Mouse (Mus musculus): ENCODE data around the gene Fam207a. TPM values are rescaled to one million over a fixed set of nuclear protein-coding genes. Genes with fewer than 3 reads are reported as not detected.
A peak's percentile ranks its signal among the peaks of the same experiment; 100 is the strongest.

Fam207a gene
- polyA plus RNA-seq, 1 experiment from 2014 or later, result 26.2 TPM

DNA sequence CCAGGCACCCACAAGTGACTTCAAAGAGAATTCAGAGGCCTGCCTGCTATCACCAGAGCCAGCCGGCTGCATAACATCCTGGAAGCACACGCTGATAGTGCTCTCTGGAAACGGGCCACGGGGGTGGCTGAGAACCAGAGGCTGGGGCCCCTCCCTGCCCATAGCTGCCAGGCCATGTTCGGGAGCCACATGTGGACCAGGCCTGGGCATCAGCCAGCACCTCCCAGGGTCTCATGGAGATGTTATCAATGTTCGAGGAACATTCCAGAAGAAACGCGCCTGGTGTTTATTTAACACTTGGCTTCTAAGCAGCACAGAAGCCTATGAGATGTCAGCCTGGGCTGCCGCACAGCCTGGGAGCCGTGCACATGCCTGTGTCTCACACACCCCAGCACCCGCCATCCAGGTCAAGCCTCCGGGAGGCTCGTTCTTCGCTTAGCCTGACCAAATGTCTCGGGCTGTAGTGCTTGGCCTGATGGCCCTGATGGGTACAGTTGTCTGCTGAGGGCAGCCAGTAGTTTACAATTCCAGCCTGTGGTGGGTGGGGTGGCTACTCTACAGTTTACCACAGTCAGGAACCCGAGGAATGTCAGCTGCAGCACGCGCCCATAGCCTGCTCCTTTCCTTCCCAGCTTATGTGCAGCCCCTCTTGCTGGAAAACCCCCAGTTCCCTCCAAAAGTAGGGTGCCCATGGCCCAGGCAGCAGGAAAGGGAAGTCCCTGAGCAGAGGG is 31.2 kb downstream of the Fam207a start:
- Histone ChIP-seq H3K4me2 (peak overlapping the region; percentile 41), H3K27me3 (ENCODE audit: control insufficient read depth, insufficient read depth, low read length) (no peaks in the 10 kb centered on the region), H3K36me3 (ENCODE audit: control insufficient read depth, insufficient read depth, low read length) (peaks cover 12% of the 10 kb centered on the region), H3K4me1 (ENCODE audit: control insufficient read depth, insufficient read depth, low read length) (peaks cover 32% of the 10 kb centered on the region), H3K9me3 (replicated peaks; ENCODE audit: control insufficient read depth, low read length) (no peaks in the 10 kb centered on the region), H3K4me3 (ENCODE audit: low read depth, low read length) (no peak overlapping the region), H3K9ac (ENCODE audit: low read depth, low read length) (peak overlapping the region; percentile 23; the same call in 1 of the 2 replicates), H3K27ac (ENCODE audit: low read depth, low read length) (peak overlapping the region; percentile 82)
- ATAC-seq (replicated peaks; ENCODE audit: insufficient number of reproducible peaks, low FRiP score, low TSS enrichment), result peak; percentile 77
- 11% methylated on average over 18 of the region's 18 CpGs for WGBS (ENCODE audit: insufficient replicate concordance)

DNA sequence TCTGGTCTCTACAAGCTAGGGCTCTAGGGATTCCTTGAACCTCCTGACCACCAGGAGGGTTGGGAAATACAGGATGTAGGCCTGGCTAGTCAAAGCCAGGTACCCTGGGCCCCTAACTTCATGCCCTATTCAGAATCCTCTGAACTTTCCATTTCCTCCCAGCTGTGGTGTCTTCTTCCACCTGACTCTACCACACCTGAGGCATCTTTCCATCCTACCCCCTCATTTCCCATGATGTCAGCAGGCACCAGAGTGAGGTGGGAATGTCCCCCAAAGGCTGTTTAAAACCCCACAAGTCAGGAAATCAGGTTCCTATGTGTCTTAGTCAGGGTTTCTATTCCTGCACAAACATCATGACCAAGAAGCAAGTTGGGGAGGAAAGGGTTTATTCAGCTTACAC is 33.8 kb downstream of the Fam207a start:
- ATAC-seq (replicated peaks; ENCODE audit: insufficient number of reproducible peaks, low FRiP score, low TSS enrichment), result no peak
- H3K27me3 ChIP-seq (ENCODE audit: control insufficient read depth, insufficient read depth, low read length), result no peaks in the 10 kb centered on the region
- H3K9ac ChIP-seq (ENCODE audit: low read depth, low read length), result no peak overlapping the region
- no peaks in the 10 kb centered on the region; the same call in 1 of the 2 replicates for H3K36me3 ChIP-seq (ENCODE audit: control insufficient read depth, insufficient read depth, low read length)
- no peak overlapping the region for H3K4me3 ChIP-seq (ENCODE audit: low read depth, low read length)
- H3K9me3 ChIP-seq (replicated peaks; ENCODE audit: control insufficient read depth, low read length), result no peaks in the 10 kb centered on the region
- H3K4me2 ChIP-seq, result no peak overlapping the region
- H3K4me1 ChIP-seq (ENCODE audit: control insufficient read depth, insufficient read depth, low read length), result peaks cover 32% of the 10 kb centered on the region
- no peak overlapping the region for H3K27ac ChIP-seq (ENCODE audit: low read depth, low read length)

DNA sequence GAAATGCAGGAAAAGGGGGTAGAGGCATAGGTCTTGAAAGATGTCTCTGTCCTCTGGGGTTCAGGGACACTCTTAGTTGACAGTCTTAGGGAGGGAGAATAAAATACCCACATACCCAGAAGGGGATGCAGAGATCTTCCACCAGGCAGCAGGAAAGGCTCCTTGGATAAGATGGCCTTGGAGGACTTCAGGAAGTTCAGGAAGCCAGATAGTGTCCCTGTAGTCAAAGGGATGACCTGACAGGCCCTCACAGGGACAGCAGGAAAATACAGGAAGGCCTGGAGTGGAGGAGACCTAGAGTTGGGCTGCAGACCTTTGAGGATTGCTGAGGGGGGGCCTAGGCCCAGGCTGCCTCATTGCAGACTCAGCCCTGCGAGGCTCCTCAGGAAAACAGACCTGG is 35.6 kb downstream of the Fam207a start:
- Histone ChIP-seq H3K4me1 (ENCODE audit: control insufficient read depth, insufficient read depth, low read length) (peaks cover 29% of the 10 kb centered on the region), H3K9me3 (replicated peaks; ENCODE audit: control insufficient read depth, low read length) (no peaks in the 10 kb centered on the region), H3K4me2 (no peak overlapping the region), H3K9ac (ENCODE audit: low read depth, low read length) (no peak overlapping the region), H3K36me3 (ENCODE audit: control insufficient read depth, insufficient read depth, low read length) (no peaks in the 10 kb centered on the region), H3K27ac (ENCODE audit: low read depth, low read length) (peak overlapping the region; percentile 6; the same call in 1 of the 2 replicates), H3K27me3 (ENCODE audit: control insufficient read depth, insufficient read depth, low read length) (no peaks in the 10 kb centered on the region), H3K4me3 (ENCODE audit: low read depth, low read length) (no peak overlapping the region)
- no peak for ATAC-seq (replicated peaks; ENCODE audit: insufficient number of reproducible peaks, low FRiP score, low TSS enrichment)
- whole genome bisulfite sequencing (ENCODE audit: insufficient replicate concordance), result 56% methylated on average over 1 of the region's 1 CpGs

DNA sequence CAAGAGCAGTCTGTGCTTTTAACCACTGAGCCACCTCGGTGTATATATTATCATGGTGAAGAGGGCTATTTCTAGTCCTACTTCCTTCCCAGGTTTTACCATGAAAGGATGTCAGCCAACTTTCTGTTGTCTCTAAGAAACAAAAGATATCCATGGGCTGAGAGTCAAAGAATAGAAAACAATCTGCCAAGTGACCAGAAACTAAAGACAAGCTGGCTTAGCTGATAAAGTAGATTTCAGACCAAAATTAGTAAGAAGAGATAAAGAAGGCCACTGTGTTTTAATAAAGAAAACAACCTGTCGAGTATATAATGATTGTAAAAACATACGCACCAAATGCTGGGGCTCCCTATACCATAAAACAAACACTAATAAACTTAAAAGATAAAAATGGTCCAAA is 38.7 kb downstream of the Fam207a start:
- H3K36me3 ChIP-seq (ENCODE audit: control insufficient read depth, insufficient read depth, low read length), result no peaks in the 10 kb centered on the region
- H3K27ac ChIP-seq (ENCODE audit: low read depth, low read length), result no peak overlapping the region
- H3K4me2 ChIP-seq, result no peak overlapping the region
- no peak for ATAC-seq (replicated peaks; ENCODE audit: insufficient number of reproducible peaks, low FRiP score, low TSS enrichment)
- no peaks in the 10 kb centered on the region for H3K27me3 ChIP-seq (ENCODE audit: control insufficient read depth, insufficient read depth, low read length)
- no peak overlapping the region for H3K9ac ChIP-seq (ENCODE audit: low read depth, low read length)
- peaks cover 8% of the 10 kb centered on the region for H3K4me1 ChIP-seq (ENCODE audit: control insufficient read depth, insufficient read depth, low read length)
- H3K4me3 ChIP-seq (ENCODE audit: low read depth, low read length), result no peak overlapping the region
- H3K9me3 ChIP-seq (replicated peaks; ENCODE audit: control insufficient read depth, low read length), result no peaks in the 10 kb centered on the region
- WGBS (ENCODE audit: insufficient replicate concordance), result 59% methylated on average over 3 of the region's 3 CpGs

DNA sequence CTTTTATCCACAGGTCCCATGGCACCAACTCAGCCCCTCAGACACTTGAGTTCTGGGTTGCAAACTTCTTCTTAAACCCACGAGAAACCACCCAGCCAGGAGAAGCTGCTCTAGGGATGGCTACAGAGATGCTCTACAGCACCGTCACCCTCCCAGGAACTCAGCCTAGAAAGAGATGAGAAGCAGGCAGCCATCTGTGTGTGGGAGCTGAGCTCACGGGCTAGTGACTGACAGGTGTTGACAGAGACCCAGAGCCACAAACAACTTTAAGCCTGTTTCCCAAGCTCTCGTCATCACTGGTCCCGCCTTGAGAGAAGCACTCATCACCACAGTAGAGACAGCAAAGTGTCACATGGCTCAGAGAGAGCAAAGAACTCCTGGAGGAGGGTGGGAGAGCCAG is 43.4 kb downstream of the Fam207a start:
- 23% methylated on average over 5 of the region's 5 CpGs for WGBS (ENCODE audit: insufficient replicate concordance)
- H3K4me3 ChIP-seq (ENCODE audit: low read depth, low read length), result no peak overlapping the region
- no peaks in the 10 kb centered on the region for H3K9me3 ChIP-seq (replicated peaks; ENCODE audit: control insufficient read depth, low read length)
- no peaks in the 10 kb centered on the region for H3K36me3 ChIP-seq (ENCODE audit: control insufficient read depth, insufficient read depth, low read length)
- no peaks in the 10 kb centered on the region for H3K27me3 ChIP-seq (ENCODE audit: control insufficient read depth, insufficient read depth, low read length)
- H3K4me1 ChIP-seq (ENCODE audit: control insufficient read depth, insufficient read depth, low read length), result peaks cover 12% of the 10 kb centered on the region
- no peak for ATAC-seq (replicated peaks; ENCODE audit: insufficient number of reproducible peaks, low FRiP score, low TSS enrichment)
- no peak overlapping the region for H3K9ac ChIP-seq (ENCODE audit: low read depth, low read length)
- H3K27ac ChIP-seq (ENCODE audit: low read depth, low read length), result no peak overlapping the region
- H3K4me2 ChIP-seq, result no peak overlapping the region

DNA sequence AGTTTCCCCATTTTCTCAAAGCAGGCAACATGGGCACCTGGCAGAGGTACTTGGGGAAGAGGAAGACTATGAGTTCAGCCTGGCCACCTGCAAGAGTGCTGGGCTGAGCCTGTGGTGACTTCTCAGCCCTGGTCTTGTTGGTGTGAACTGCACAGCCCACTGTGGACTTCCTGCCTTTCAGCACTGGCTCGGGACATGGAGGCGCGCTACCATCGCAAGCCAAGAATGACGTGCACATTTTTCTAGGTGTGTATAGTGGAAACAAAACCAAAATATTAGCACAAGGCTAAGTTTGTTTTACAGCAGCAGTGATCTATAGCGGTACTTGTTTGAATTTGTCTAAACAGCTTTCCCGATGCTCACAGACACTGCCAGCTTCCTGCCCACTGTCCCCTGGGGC is 44.1 kb downstream of the Fam207a start:
- no peak overlapping the region for H3K4me2 ChIP-seq
- WGBS (ENCODE audit: insufficient replicate concordance), result 61% methylated on average over 7 of the region's 7 CpGs
- no peak overlapping the region for H3K9ac ChIP-seq (ENCODE audit: low read depth, low read length)
- no peaks in the 10 kb centered on the region for H3K27me3 ChIP-seq (ENCODE audit: control insufficient read depth, insufficient read depth, low read length)
- no peak for ATAC-seq (replicated peaks; ENCODE audit: insufficient number of reproducible peaks, low FRiP score, low TSS enrichment)
- no peaks in the 10 kb centered on the region for H3K9me3 ChIP-seq (replicated peaks; ENCODE audit: control insufficient read depth, low read length)
- no peaks in the 10 kb centered on the region for H3K36me3 ChIP-seq (ENCODE audit: control insufficient read depth, insufficient read depth, low read length)
- H3K27ac ChIP-seq (ENCODE audit: low read depth, low read length), result no peak overlapping the region
- peaks cover 14% of the 10 kb centered on the region for H3K4me1 ChIP-seq (ENCODE audit: control insufficient read depth, insufficient read depth, low read length)
- no peak overlapping the region for H3K4me3 ChIP-seq (ENCODE audit: low read depth, low read length)

DNA sequence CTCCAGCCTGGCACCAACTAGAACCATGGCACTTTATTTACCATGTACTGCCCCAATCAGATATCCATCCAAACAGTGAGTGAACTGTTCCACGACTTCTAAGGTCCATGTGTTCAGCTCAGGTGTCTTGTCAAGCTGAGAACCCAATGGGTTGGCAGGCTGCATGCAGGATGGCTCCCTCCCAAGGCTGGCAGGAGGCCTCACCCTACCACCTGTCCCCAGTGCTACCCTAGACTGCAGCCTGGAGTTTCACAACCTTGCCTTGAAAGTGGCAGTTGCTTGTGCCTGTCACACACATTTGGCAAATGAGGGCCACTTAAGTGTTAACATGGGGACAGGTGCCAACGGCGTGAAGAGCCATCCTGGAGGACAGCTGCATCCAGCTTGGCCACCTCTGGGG is 44.8 kb downstream of the Fam207a start:
- H3K27me3 ChIP-seq (ENCODE audit: control insufficient read depth, insufficient read depth, low read length), result no peaks in the 10 kb centered on the region
- H3K36me3 ChIP-seq (ENCODE audit: control insufficient read depth, insufficient read depth, low read length), result no peaks in the 10 kb centered on the region
- WGBS (ENCODE audit: insufficient replicate concordance), result 86% methylated on average over 3 of the region's 3 CpGs
- H3K4me3 ChIP-seq (ENCODE audit: low read depth, low read length), result no peak overlapping the region
- H3K9me3 ChIP-seq (replicated peaks; ENCODE audit: control insufficient read depth, low read length), result no peaks in the 10 kb centered on the region
- H3K4me1 ChIP-seq (ENCODE audit: control insufficient read depth, insufficient read depth, low read length), result peaks cover 14% of the 10 kb centered on the region
- no peak for ATAC-seq (replicated peaks; ENCODE audit: insufficient number of reproducible peaks, low FRiP score, low TSS enrichment)
- no peak overlapping the region for H3K27ac ChIP-seq (ENCODE audit: low read depth, low read length)
- H3K4me2 ChIP-seq, result no peak overlapping the region
- no peak overlapping the region for H3K9ac ChIP-seq (ENCODE audit: low read depth, low read length)

DNA sequence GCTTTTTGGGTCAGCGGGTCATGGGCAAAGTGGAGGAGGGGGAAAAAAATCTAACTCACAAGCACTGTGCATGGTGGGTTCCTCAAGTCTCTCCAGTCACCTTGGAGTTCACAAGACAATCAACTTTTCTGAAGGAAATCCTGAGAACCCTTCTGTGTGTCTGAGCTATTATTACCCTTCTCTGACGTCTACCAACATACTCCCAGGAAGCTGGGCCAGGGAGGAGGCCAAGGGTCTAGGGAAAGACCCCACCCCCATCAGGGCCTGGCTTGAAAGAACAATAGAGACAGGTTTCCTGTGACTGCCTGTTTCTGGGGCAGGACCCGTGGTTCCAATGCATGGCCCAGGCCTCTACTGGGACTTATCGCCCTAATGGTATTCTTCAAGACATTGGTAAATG is 46.9 kb downstream of the Fam207a start:
- no peaks in the 10 kb centered on the region for H3K9me3 ChIP-seq (replicated peaks; ENCODE audit: control insufficient read depth, low read length)
- H3K4me3 ChIP-seq (ENCODE audit: low read depth, low read length), result no peak overlapping the region
- ATAC-seq (replicated peaks; ENCODE audit: insufficient number of reproducible peaks, low FRiP score, low TSS enrichment), result no peak
- no peaks in the 10 kb centered on the region for H3K27me3 ChIP-seq (ENCODE audit: control insufficient read depth, insufficient read depth, low read length)
- peaks cover 18% of the 10 kb centered on the region for H3K4me1 ChIP-seq (ENCODE audit: control insufficient read depth, insufficient read depth, low read length)
- 64% methylated on average over 4 of the region's 4 CpGs for WGBS (ENCODE audit: insufficient replicate concordance)
- H3K36me3 ChIP-seq (ENCODE audit: control insufficient read depth, insufficient read depth, low read length), result no peaks in the 10 kb centered on the region
- H3K9ac ChIP-seq (ENCODE audit: low read depth, low read length), result no peak overlapping the region
- H3K27ac ChIP-seq (ENCODE audit: low read depth, low read length), result no peak overlapping the region
- H3K4me2 ChIP-seq, result no peak overlapping the region

DNA sequence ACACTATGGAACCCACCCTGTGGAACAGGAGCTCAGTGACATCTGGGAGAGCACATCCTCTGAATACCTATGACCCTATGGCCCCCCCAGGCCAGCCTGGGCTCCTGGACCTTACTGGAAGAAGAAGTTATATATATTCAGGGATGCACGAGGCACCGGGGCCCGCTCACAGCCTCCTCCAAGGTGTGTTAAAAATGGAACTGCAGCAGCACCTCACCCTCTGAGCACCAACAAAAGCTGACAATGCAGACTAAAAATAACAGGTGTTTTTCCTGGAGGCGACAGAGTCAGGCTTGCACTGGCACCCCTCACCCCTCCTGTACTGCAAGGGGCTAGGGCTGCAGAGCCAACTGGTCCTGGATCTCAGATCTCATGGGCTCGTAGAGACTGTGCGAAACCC is 48.2 kb downstream of the Fam207a start:
- H3K4me2 ChIP-seq, result no peak overlapping the region
- no peak overlapping the region for H3K4me3 ChIP-seq (ENCODE audit: low read depth, low read length)
- peaks cover 18% of the 10 kb centered on the region for H3K4me1 ChIP-seq (ENCODE audit: control insufficient read depth, insufficient read depth, low read length)
- no peak overlapping the region for H3K9ac ChIP-seq (ENCODE audit: low read depth, low read length)
- H3K36me3 ChIP-seq (ENCODE audit: control insufficient read depth, insufficient read depth, low read length), result no peaks in the 10 kb centered on the region
- H3K27ac ChIP-seq (ENCODE audit: low read depth, low read length), result no peak overlapping the region
- no peaks in the 10 kb centered on the region for H3K27me3 ChIP-seq (ENCODE audit: control insufficient read depth, insufficient read depth, low read length)
- no peak for ATAC-seq (replicated peaks; ENCODE audit: insufficient number of reproducible peaks, low FRiP score, low TSS enrichment)
- WGBS (ENCODE audit: insufficient replicate concordance), result 59% methylated on average over 6 of the region's 6 CpGs
- no peaks in the 10 kb centered on the region for H3K9me3 ChIP-seq (replicated peaks; ENCODE audit: control insufficient read depth, low read length)

Data from heart, embryonic 11.5 days (tissue).